Mouse (Mus musculus): ENCODE measurements around the gene Usp46.

The Usp46 gene

DNA sequence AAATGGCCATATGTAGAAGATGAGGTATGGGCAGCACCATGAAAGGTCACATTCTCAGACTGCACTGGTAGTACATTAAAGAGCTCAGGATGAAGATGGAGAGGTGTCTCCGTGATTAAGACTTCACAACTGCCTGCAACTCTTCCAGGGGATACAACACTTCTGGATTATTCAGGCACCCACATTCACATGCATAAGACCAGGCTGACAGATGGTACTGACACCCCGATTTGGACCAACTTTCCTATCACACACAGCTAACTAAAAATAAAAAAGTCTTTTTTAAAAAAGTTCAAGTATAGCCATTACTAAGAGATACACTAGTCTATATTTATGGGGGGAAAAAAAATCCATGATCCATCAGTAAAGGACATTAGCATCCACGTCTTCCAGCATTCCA, 112.5 kb downstream of the Usp46 start:
- no peak for DNase-seq (ENCODE audit: low spot score in 2 of 2)

DNA sequence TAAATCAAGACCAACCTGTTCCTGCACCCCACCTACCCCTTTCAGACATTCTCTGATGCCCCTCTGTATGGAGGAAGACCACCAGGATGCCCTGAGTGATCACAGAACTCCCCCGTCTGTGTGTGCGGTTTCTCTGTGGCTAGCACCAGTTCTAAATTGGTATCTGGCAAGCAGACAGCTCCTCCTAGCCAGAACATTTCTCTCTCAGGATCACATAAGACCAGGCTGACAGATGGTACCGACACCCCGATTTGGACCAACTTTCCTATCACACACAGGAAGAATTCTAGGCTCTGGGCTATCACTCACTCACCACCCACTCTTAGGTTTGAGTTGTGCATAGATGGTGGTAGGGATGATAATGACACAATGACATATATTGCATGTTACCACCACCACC, 113.2 kb downstream of the Usp46 start:
- DNase-seq (ENCODE audit: low spot score in 2 of 2), result no peak

- DNase-seq (ENCODE audit: low spot score in 2 of 2), result no peak
Measured at GRCm38 (mm10) chr5:73953066-73953614, 115.1 kb downstream of the Usp46 start.

DNA sequence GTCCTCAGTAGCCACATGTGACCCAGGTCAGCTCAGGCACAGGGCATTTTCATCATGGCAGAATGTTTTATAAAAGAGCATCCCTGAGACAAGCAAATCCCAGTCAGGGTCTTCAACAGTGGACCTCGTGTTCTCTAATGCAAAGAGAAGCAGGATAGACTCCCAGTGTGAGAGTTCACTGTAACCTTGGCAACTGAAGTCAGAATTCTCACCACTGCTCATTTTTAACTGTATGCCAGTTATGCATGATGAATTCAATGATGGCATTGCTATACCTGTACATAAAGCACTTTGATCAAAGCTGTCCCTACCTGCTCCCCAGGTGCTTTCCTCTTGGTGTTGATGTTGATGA, 116.6 kb downstream of the Usp46 start:
- DNase-seq (ENCODE audit: low spot score in 2 of 2), result no peak

DNA sequence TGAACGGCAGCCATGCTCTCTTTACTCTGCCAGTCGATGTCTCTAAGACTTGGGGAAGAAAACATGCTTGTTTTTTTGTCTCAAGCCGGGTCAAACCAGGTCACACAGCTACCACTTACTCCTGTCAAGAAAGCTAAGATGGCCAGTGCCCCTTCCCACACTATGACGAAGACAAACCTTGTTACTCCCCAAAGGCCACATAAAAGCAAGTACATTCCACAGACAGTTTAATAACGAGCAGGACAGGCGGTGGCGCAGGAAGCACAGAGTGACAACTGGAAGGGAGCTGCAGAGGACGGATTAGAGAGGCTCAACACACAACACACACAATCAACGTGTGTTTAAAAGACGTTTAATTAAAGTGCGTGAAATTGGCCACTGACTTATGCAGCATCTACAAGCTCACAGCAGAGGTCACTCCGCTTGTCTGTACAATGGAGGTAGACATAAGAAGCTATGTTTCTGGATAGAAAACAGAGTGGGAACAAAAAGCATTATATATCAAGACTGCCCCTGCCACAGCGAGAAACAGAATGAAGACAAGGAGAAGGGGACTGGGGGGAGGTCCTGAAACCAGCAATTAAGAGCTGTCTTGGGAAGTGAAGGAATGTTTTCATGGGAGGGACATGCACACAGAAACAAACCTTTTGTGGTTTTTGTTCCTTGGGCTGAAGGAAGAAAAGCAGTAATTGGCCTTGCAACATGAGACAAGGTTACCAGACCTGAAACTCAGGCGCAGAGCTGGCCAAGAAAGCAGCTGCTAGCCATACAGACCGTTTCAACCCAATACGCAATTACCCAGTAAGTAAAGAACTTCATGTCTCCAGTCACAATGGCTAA, 117.2 kb downstream of the Usp46 start:
- no peak for DNase-seq (ENCODE audit: low spot score in 2 of 2)
